Mouse (Mus musculus): ENCODE measurements around the gene Gm28051. TPM values are rescaled to one million over a fixed set of nuclear protein-coding genes. Genes with fewer than 3 reads are reported as not detected.

Gene Gm28051
- total and polyA plus RNA-seq, 3 experiments, result not detected

GRCm38 (mm10) chr12:102743589-102744574 lies 13.7 kb downstream of the Gm28051 start, which contains the start of the genes Moap1 and Tmem251 (continued):
- TF ChIP-seq POLR2AphosphoS2 (IDR thresholded peaks at IDR 0.05; ENCODE audit: low read length) (peak; percentile 88), BHLHE40 (IDR thresholded peaks at IDR 0.05; ENCODE audit: borderline replicate concordance, low read depth, low read length) (peak; percentile 49; the same call in 1 of the 2 replicates), TBP (IDR thresholded peaks at IDR 0.05; ENCODE audit: low read depth, low read length) (peak; percentile 47; the same call in 1 of the 2 replicates), ZNF384 (IDR thresholded peaks at IDR 0.05; ENCODE audit: low read depth, low read length) (no peak), MAX (IDR thresholded peaks at IDR 0.05; ENCODE audit: low read length) (0 out of 2 replicates have a peak, but pooled peaks have one; percentile 44)

GRCm38 (mm10) chr12:102743036-102743588 lies 14.5 kb downstream of the Gm28051 start:
- Histone ChIP-seq H3K27ac (ENCODE audit: control insufficient read depth, low read depth, low read length) (peak overlapping the region; percentile 39), H3K4me1 (ENCODE audit: control insufficient read depth in 1 of 2, insufficient read depth in 2 of 2, low read length in 2 of 2) (peaks cover 8 to 23% of the 10 kb centered on the region in 2 experiments; a peak in 3 of 4 replicates), H3K27me3 (ENCODE audit: control insufficient read depth in 1 of 2, insufficient read depth in 2 of 2, low read length in 2 of 2) (no peaks in the 10 kb centered on the region), H3K36me3 (ENCODE audit: control insufficient read depth in 1 of 2, insufficient read depth in 2 of 2, low read length in 2 of 2) (peaks cover 0 to 43% of the 10 kb centered on the region in 2 experiments; a peak in 2 of 4 replicates), H3K4me3 (ENCODE audit: control insufficient read depth in 1 of 2, insufficient read depth in 1 of 2, low read depth in 2 of 2, low read length in 2 of 2) (peak overlapping the region; percentile 76 to 87), H3K9me3 (replicated peaks; ENCODE audit: insufficient read depth, low read length) (no peaks in the 10 kb centered on the region), H3K79me2 (ENCODE audit: control insufficient read depth, insufficient read depth, low read length, poor library complexity) (peaks cover 26% of the 10 kb centered on the region), H3K9ac (ENCODE audit: control insufficient read depth, low read depth, low read length, poor library complexity, severe bottlenecking) (peak overlapping the region; percentile 82)
- no peak for DNase-seq (ENCODE audit: low read depth, low spot score)
- TF ChIP-seq MAX (IDR thresholded peaks at IDR 0.05; ENCODE audit: low read length), result no peak
- TF ChIP-seq CTCF (IDR thresholded peaks at IDR 0.05 in 2 of 3, conservative IDR thresholded peaks at IDR 0.05 in 1 of 3; ENCODE audit: control insufficient read depth in 1 of 3, insufficient read depth in 1 of 3, low read depth in 2 of 3, low read length in 3 of 3, poor library complexity in 1 of 3, severe bottlenecking in 1 of 3), result no peak
- TF ChIP-seq MYC (IDR thresholded peaks at IDR 0.05; ENCODE audit: low read depth, low read length), result 0 out of 2 replicates have a peak, but pooled peaks have one; percentile 8

- TF ChIP-seq USF2 (IDR thresholded peaks at IDR 0.05; ENCODE audit: borderline replicate concordance in 1 of 2, insufficient read depth in 1 of 2, low read depth in 1 of 2, low read length in 2 of 2) (no peak), USF1 (IDR thresholded peaks at IDR 0.05; ENCODE audit: low read depth, low read length) (no peak), ZC3H11A (IDR thresholded peaks at IDR 0.05; ENCODE audit: low read depth, low read length) (no peak), NRF1 (IDR thresholded peaks at IDR 0.05; ENCODE audit: insufficient read depth, low read depth, low read length, poor library complexity, severe bottlenecking) (no peak), GABPA (IDR thresholded peaks at IDR 0.05; ENCODE audit: low read depth, low read length) (no peak), TCF12 (IDR thresholded peaks at IDR 0.05; ENCODE audit: low read depth, low read length) (no peak), CHD1 (IDR thresholded peaks at IDR 0.05; ENCODE audit: low read depth, low read length) (no peak), RAD21 (IDR thresholded peaks at IDR 0.05; ENCODE audit: low read depth, low read length) (no peak), SIN3A (IDR thresholded peaks at IDR 0.05; ENCODE audit: low read length) (no peak), MYB (IDR thresholded peaks at IDR 0.05; ENCODE audit: low read depth, low read length) (no peak), HCFC1 (IDR thresholded peaks at IDR 0.05; ENCODE audit: low read depth, low read length) (no peak), KAT2A (conservative IDR thresholded peaks at IDR 0.05; ENCODE audit: low read depth, low read length) (no peak)
- Histone ChIP-seq H3K27ac (ENCODE audit: control insufficient read depth, low read depth, low read length) (no peak overlapping the region), H3K36me3 (ENCODE audit: control insufficient read depth in 1 of 2, insufficient read depth in 2 of 2, low read length in 2 of 2) (peaks cover 0 to 33% of the 10 kb centered on the region in 2 experiments; a peak in 2 of 4 replicates), H3K79me2 (ENCODE audit: control insufficient read depth, insufficient read depth, low read length, poor library complexity) (peaks cover 26% of the 10 kb centered on the region), H3K4me1 (ENCODE audit: control insufficient read depth in 1 of 2, insufficient read depth in 2 of 2, low read length in 2 of 2) (peaks cover 8 to 16% of the 10 kb centered on the region in 2 experiments; a peak in 3 of 4 replicates), H3K4me3 (ENCODE audit: control insufficient read depth in 1 of 2, insufficient read depth in 1 of 2, low read depth in 2 of 2, low read length in 2 of 2) (no peak overlapping the region), H3K27me3 (ENCODE audit: control insufficient read depth in 1 of 2, insufficient read depth in 2 of 2, low read length in 2 of 2) (no peaks in the 10 kb centered on the region), H3K9me3 (replicated peaks; ENCODE audit: insufficient read depth, low read length) (no peaks in the 10 kb centered on the region), H3K9ac (ENCODE audit: control insufficient read depth, low read depth, low read length, poor library complexity, severe bottlenecking) (no peak overlapping the region)
- no peak for DNase-seq (ENCODE audit: low read depth, low spot score)
Observed at GRCm38 (mm10) chr12:102742056-102742455, 15.5 kb downstream of the Gm28051 start.
